Mouse (Mus musculus) E14TG2a.4 (cell line): ENCODE results near the gene Rbm14.

ENCODE experiments used
- CTCF ChIP-seq: conservative IDR thresholded peaks from 2 replicates; pipeline ENCODE4 v1.5.1; 2014; ENCODE audit warnings: low read length
- NANOG ChIP-seq: IDR thresholded peaks from 2 replicates; pipeline ENCODE4 v1.6.1; 2014; ENCODE audit warnings: borderline replicate concordance, low read length, mixed read lengths
- POU5F1 ChIP-seq: IDR thresholded peaks from 2 replicates; pipeline ENCODE4 v1.6.1; 2014; ENCODE audit warnings: low read length, borderline replicate concordance

GRCm38 (mm10) chr19:4842611-4843010 is 31.2 kb upstream of the Rbm14 start:
- no peak for TF ChIP-seq CTCF
- no peak for TF ChIP-seq NANOG
- TF ChIP-seq POU5F1, result no peak
